Mouse (Mus musculus): Measurements from ENCODE around the gene Lgr5. TPM values are rescaled to one million over a fixed set of nuclear protein-coding genes. Genes with fewer than 3 reads are reported as not detected.
A peak's percentile ranks its signal among the peaks of the same experiment; 100 is the strongest.

Lgr5 gene
- polyA plus RNA-seq, 1 experiment from 2014 or later = 4.8 TPM

- H3K27me3 ChIP-seq (ENCODE audit: insufficient read depth, poor library complexity, severe bottlenecking) = 0 out of 2 replicates have a peak, but pooled peaks cover 7% of the 10 kb centered on the region
- peaks cover 25% of the 10 kb centered on the region for H3K4me1 ChIP-seq (replicated peaks)
- H3K9me3 ChIP-seq = no peaks in the 10 kb centered on the region
- peak; percentile 14 for DNase-seq (ENCODE audit: low spot score)
- peak overlapping the region; percentile 56; the same call in 1 of the 2 replicates for H3K27ac ChIP-seq
- no peak overlapping the region for H3K4me3 ChIP-seq
- no peaks in the 10 kb centered on the region for H3K36me3 ChIP-seq
- WGBS = 10% methylated on average over 4 of the region's 4 CpGs
Measured at GRCm38 (mm10) chr10:115521081-115521451, 66.5 kb downstream of the Lgr5 start.

GRCm38 (mm10) chr10:115520200-115521080, 67.1 kb downstream of the Lgr5 start:
- H3K4me1 ChIP-seq (replicated peaks) = peaks cover 25% of the 10 kb centered on the region
- no peaks in the 10 kb centered on the region for H3K36me3 ChIP-seq
- H3K4me3 ChIP-seq = no peak overlapping the region
- H3K27me3 ChIP-seq (ENCODE audit: insufficient read depth, poor library complexity, severe bottlenecking) = 0 out of 2 replicates have a peak, but pooled peaks cover 7% of the 10 kb centered on the region
- 41% methylated on average over 17 of the region's 17 CpGs for WGBS
- DNase-seq (ENCODE audit: low spot score) = peak; percentile 26
- H3K9me3 ChIP-seq = no peaks in the 10 kb centered on the region
- peak overlapping the region; percentile 56 for H3K27ac ChIP-seq

GRCm38 (mm10) chr10:115518845-115519244, 68.7 kb downstream of the Lgr5 start:
- whole genome bisulfite sequencing = 86% methylated on average over 3 of the region's 3 CpGs
- no peaks in the 10 kb centered on the region for H3K9me3 ChIP-seq
- H3K27me3 ChIP-seq (ENCODE audit: insufficient read depth, poor library complexity, severe bottlenecking) = 0 out of 2 replicates have a peak, but pooled peaks cover 7% of the 10 kb centered on the region
- peaks cover 25% of the 10 kb centered on the region for H3K4me1 ChIP-seq (replicated peaks)
- no peak for DNase-seq (ENCODE audit: low spot score)
- H3K36me3 ChIP-seq = no peaks in the 10 kb centered on the region
- H3K27ac ChIP-seq = no peak overlapping the region
- H3K4me3 ChIP-seq = no peak overlapping the region

GRCm38 (mm10) chr10:115515503-115515902, 72.1 kb downstream of the Lgr5 start:
- 0 out of 2 replicates have a peak, but pooled peaks cover 7% of the 10 kb centered on the region for H3K27me3 ChIP-seq (ENCODE audit: insufficient read depth, poor library complexity, severe bottlenecking)
- H3K4me3 ChIP-seq = no peak overlapping the region
- H3K36me3 ChIP-seq = no peaks in the 10 kb centered on the region
- H3K9me3 ChIP-seq = no peaks in the 10 kb centered on the region
- peaks cover 6% of the 10 kb centered on the region for H3K4me1 ChIP-seq (replicated peaks)
- WGBS = 90% methylated on average over 7 of the region's 7 CpGs
- no peak overlapping the region for H3K27ac ChIP-seq
- DNase-seq (ENCODE audit: low spot score) = no peak

GRCm38 (mm10) chr10:115510959-115511358, 76.6 kb downstream of the Lgr5 start:
- no peak for DNase-seq (ENCODE audit: low spot score)
- Histone ChIP-seq H3K36me3 (no peaks in the 10 kb centered on the region), H3K9me3 (no peaks in the 10 kb centered on the region), H3K4me3 (no peak overlapping the region), H3K27me3 (ENCODE audit: insufficient read depth, poor library complexity, severe bottlenecking) (no peaks in the 10 kb centered on the region), H3K27ac (no peak overlapping the region), H3K4me1 (replicated peaks) (no peaks in the 10 kb centered on the region)
- 93% methylated on average over 5 of the region's 5 CpGs for WGBS

- 91% methylated on average over 16 of the region's 16 CpGs for WGBS
- no peak for DNase-seq (ENCODE audit: low spot score)
- no peaks in the 10 kb centered on the region for H3K27me3 ChIP-seq (ENCODE audit: insufficient read depth, poor library complexity, severe bottlenecking)
- H3K4me3 ChIP-seq = no peak overlapping the region
- no peak overlapping the region for H3K27ac ChIP-seq
- no peaks in the 10 kb centered on the region for H3K4me1 ChIP-seq (replicated peaks)
- no peaks in the 10 kb centered on the region for H3K9me3 ChIP-seq
- H3K36me3 ChIP-seq = no peaks in the 10 kb centered on the region
Measured at GRCm38 (mm10) chr10:115505631-115506239, 81.8 kb downstream of the Lgr5 start.

- 91% methylated on average over 10 of the region's 10 CpGs for WGBS
- no peaks in the 10 kb centered on the region for H3K27me3 ChIP-seq (ENCODE audit: insufficient read depth, poor library complexity, severe bottlenecking)
- no peaks in the 10 kb centered on the region for H3K4me1 ChIP-seq (replicated peaks)
- DNase-seq (ENCODE audit: low spot score) = no peak
- H3K36me3 ChIP-seq = no peaks in the 10 kb centered on the region
- H3K4me3 ChIP-seq = no peak overlapping the region
- no peak overlapping the region for H3K27ac ChIP-seq
- H3K9me3 ChIP-seq = no peaks in the 10 kb centered on the region
Measured at GRCm38 (mm10) chr10:115505155-115505554, 82.4 kb downstream of the Lgr5 start.

- H3K4me1 ChIP-seq (replicated peaks) = peaks cover 15% of the 10 kb centered on the region
- 18% methylated on average over 7 of the region's 7 CpGs for WGBS
- no peak for DNase-seq (ENCODE audit: low spot score)
Measured at GRCm38 (mm10) chr10:115493778-115494141, 93.8 kb downstream of the Lgr5 start.

GRCm38 (mm10) chr10:115492956-115493777, 94.4 kb downstream of the Lgr5 start:
- H3K9me3 ChIP-seq = no peaks in the 10 kb centered on the region
- H3K27ac ChIP-seq = peak overlapping the region; percentile 26; the same call in 1 of the 2 replicates
- peaks cover 15% of the 10 kb centered on the region for H3K4me1 ChIP-seq (replicated peaks)
- WGBS = 43% methylated on average over 12 of the region's 12 CpGs
- H3K4me3 ChIP-seq = no peak overlapping the region; the same call in 1 of the 2 replicates
- no peaks in the 10 kb centered on the region for H3K36me3 ChIP-seq
- DNase-seq (ENCODE audit: low spot score) = peak; percentile 14
- H3K27me3 ChIP-seq (ENCODE audit: insufficient read depth, poor library complexity, severe bottlenecking) = no peaks in the 10 kb centered on the region

More at GRCm38 (mm10) chr10:115493778-115494141, 93.8 kb downstream of the Lgr5 start:
- Histone ChIP-seq H3K4me3 (no peak overlapping the region; the same call in 1 of the 2 replicates), H3K27me3 (ENCODE audit: insufficient read depth, poor library complexity, severe bottlenecking) (no peaks in the 10 kb centered on the region), H3K9me3 (no peaks in the 10 kb centered on the region), H3K27ac (peak overlapping the region; percentile 26; the same call in 1 of the 2 replicates), H3K36me3 (no peaks in the 10 kb centered on the region)

GRCm38 (mm10) chr10:115491803-115492510, 95.6 kb downstream of the Lgr5 start:
- DNase-seq (ENCODE audit: low spot score) = no peak
- 93% methylated on average over 7 of the region's 7 CpGs for WGBS
- H3K27ac ChIP-seq = no peak overlapping the region
- no peak overlapping the region for H3K4me3 ChIP-seq
- no peaks in the 10 kb centered on the region for H3K9me3 ChIP-seq
- no peaks in the 10 kb centered on the region for H3K27me3 ChIP-seq (ENCODE audit: insufficient read depth, poor library complexity, severe bottlenecking)
- no peaks in the 10 kb centered on the region for H3K36me3 ChIP-seq
- peaks cover 15% of the 10 kb centered on the region for H3K4me1 ChIP-seq (replicated peaks)

GRCm38 (mm10) chr10:115485602-115486001, 102.0 kb downstream of the Lgr5 start:
- no peaks in the 10 kb centered on the region for H3K27me3 ChIP-seq (ENCODE audit: insufficient read depth, poor library complexity, severe bottlenecking)
- H3K9me3 ChIP-seq = no peaks in the 10 kb centered on the region
- 80% methylated on average over 2 of the region's 2 CpGs for whole genome bisulfite sequencing
- no peaks in the 10 kb centered on the region for H3K4me1 ChIP-seq (replicated peaks)
- H3K36me3 ChIP-seq = no peaks in the 10 kb centered on the region
- no peak for DNase-seq (ENCODE audit: low spot score)
- H3K27ac ChIP-seq = no peak overlapping the region
- no peak overlapping the region for H3K4me3 ChIP-seq

GRCm38 (mm10) chr10:115484660-115485059, 102.9 kb downstream of the Lgr5 start:
- Histone ChIP-seq H3K27me3 (ENCODE audit: insufficient read depth, poor library complexity, severe bottlenecking) (0 out of 2 replicates have a peak, but pooled peaks cover 2% of the 10 kb centered on the region), H3K4me1 (replicated peaks) (no peaks in the 10 kb centered on the region), H3K4me3 (no peak overlapping the region), H3K9me3 (no peaks in the 10 kb centered on the region), H3K27ac (no peak overlapping the region), H3K36me3 (no peaks in the 10 kb centered on the region)
- no peak for DNase-seq (ENCODE audit: low spot score)
- WGBS = 92% methylated on average over 3 of the region's 3 CpGs
